ENCODE assay signal across 12 mouse cellular contexts in genomic region chr12:109747776-109748175, GRCm38 (mm10).
DNase-seq lines count a peak whose midpoint lies in the region; ATAC-seq and TF ChIP-seq lines count a peak whose summit lies in the region.
"Had no signal": no experiment of that assay in that cellular context is flagged by ENCODE, and none has a peak within 500 bp of the region (broad histone marks: within the 10 kb centered on the region; RNA-seq: fewer than 3 reads in every experiment).

No protein-coding gene starts in this region.

- H3K36me3 ChIP-seq in forebrain, embryonic 14.5 days (ENCODE audit: control insufficient read depth, insufficient read depth, low read length), result peaks cover 15% of the 10 kb centered on the region
- H3K36me3 ChIP-seq in forebrain, embryonic 12.5 days (replicated peaks), result peaks cover 14% of the 10 kb centered on the region
- H3K36me3 ChIP-seq in stomach, embryonic 14.5 days (ENCODE audit: control insufficient read depth, insufficient read depth, low read length), result no peaks in the 10 kb centered on the region; the same call in 1 of the 2 replicates
- H3K36me3 ChIP-seq in stomach, postnatal 0 days (ENCODE audit: control insufficient read depth, insufficient read depth, low read length), result no peaks in the 10 kb centered on the region

- DNase-seq in forebrain, embryonic 14.5 days (ENCODE audit: low spot score), result no peak
- DNase-seq in layer of hippocampus, adult 2 months (ENCODE audit: low spot score in 2 of 2), result no peak
- DNase-seq in layer of hippocampus, adult 9-10 months (ENCODE audit: low spot score), result no peak
- no peak for DNase-seq in stomach, postnatal 0 days (ENCODE audit: low spot score)
- no peak for DNase-seq in frontal cortex, postnatal 36 days (ENCODE audit: low spot score in 2 of 2)
- DNase-seq: adrenal gland, postnatal 14 days; kidney, postnatal 10 days; thymus, postnatal 36 days had no signal

- no peak for ATAC-seq in forebrain, embryonic 14.5 days
- no peak for ATAC-seq in forebrain, embryonic 12.5 days (ENCODE audit: low FRiP score)
- ATAC-seq in stomach, embryonic 14.5 days (ENCODE audit: insufficient number of reproducible peaks, insufficient read depth, low FRiP score, low read depth), result no peak
- no peak for ATAC-seq in stomach, postnatal 0 days (ENCODE audit: low FRiP score, low TSS enrichment)
- ATAC-seq: inflammation-experienced regulatory T-cells, adult 6 months had no signal

- TF ChIP-seq CTCF in layer of hippocampus, adult 2 months (conservative IDR thresholded peaks at IDR 0.05), result no peak
- TF ChIP-seq CTCF in stomach, postnatal 0 days (IDR thresholded peaks at IDR 0.05; ENCODE audit: low read depth), result no peak

- 87% methylated on average over 13 of the region's 13 CpGs for WGBS in forebrain, embryonic 14.5 days
- WGBS in forebrain, embryonic 12.5 days, result 80% methylated on average over 13 of the region's 13 CpGs
- WGBS in stomach, embryonic 14.5 days, result 59% methylated on average over 13 of the region's 13 CpGs
- WGBS in stomach, postnatal 0 days, result 64% methylated on average over 13 of the region's 13 CpGs

- H3K9ac ChIP-seq in forebrain, embryonic 14.5 days (ENCODE audit: low read length), result no peak overlapping the region
- no peak overlapping the region for H3K9ac ChIP-seq in forebrain, embryonic 12.5 days
- H3K9ac ChIP-seq in stomach, embryonic 14.5 days (replicated peaks; ENCODE audit: low read depth, low read length), result no peak overlapping the region
- H3K9ac ChIP-seq in stomach, postnatal 0 days (ENCODE audit: low read length), result no peak overlapping the region
- H3K9ac ChIP-seq: embryonic facial prominence, embryonic 13.5 days had no signal

- H3K4me2 ChIP-seq in forebrain, embryonic 14.5 days (ENCODE audit: low read length), result no peak overlapping the region
- no peak overlapping the region for H3K4me2 ChIP-seq in forebrain, embryonic 12.5 days
- H3K4me2 ChIP-seq in stomach, embryonic 14.5 days (replicated peaks; ENCODE audit: low read depth, low read length), result no peak overlapping the region
- no peak overlapping the region for H3K4me2 ChIP-seq in stomach, postnatal 0 days (replicated peaks; ENCODE audit: low read depth)
- H3K4me2 ChIP-seq: embryonic facial prominence, embryonic 13.5 days had no signal

- no peaks in the 10 kb centered on the region for H3K27me3 ChIP-seq in forebrain, embryonic 14.5 days (replicated peaks; ENCODE audit: control insufficient read depth, insufficient read depth, low read length)
- no peaks in the 10 kb centered on the region for H3K27me3 ChIP-seq in forebrain, embryonic 12.5 days
- H3K27me3 ChIP-seq in stomach, embryonic 14.5 days (ENCODE audit: control insufficient read depth, insufficient read depth, low read length), result no peaks in the 10 kb centered on the region
- no peaks in the 10 kb centered on the region for H3K27me3 ChIP-seq in stomach, postnatal 0 days (ENCODE audit: control insufficient read depth, insufficient read depth, low read length)

- H3K4me1 ChIP-seq in forebrain, embryonic 14.5 days (ENCODE audit: control insufficient read depth, insufficient read depth, low read length), result peaks cover 34% of the 10 kb centered on the region
- peaks cover 59% of the 10 kb centered on the region for H3K4me1 ChIP-seq in forebrain, embryonic 12.5 days
- peaks cover 49% of the 10 kb centered on the region for H3K4me1 ChIP-seq in stomach, embryonic 14.5 days (ENCODE audit: control insufficient read depth, insufficient read depth, low read length)
- H3K4me1 ChIP-seq in stomach, postnatal 0 days (replicated peaks; ENCODE audit: control insufficient read depth, insufficient read depth), result peaks cover 13% of the 10 kb centered on the region; the same call in 1 of the 2 replicates

- H3K9me3 ChIP-seq in forebrain, embryonic 14.5 days (replicated peaks; ENCODE audit: control insufficient read depth, low read length), result no peaks in the 10 kb centered on the region
- no peaks in the 10 kb centered on the region for H3K9me3 ChIP-seq in forebrain, embryonic 12.5 days
- H3K9me3 ChIP-seq in stomach, embryonic 14.5 days (ENCODE audit: control insufficient read depth, low read depth, low read length), result no peaks in the 10 kb centered on the region
- no peaks in the 10 kb centered on the region for H3K9me3 ChIP-seq in stomach, postnatal 0 days (ENCODE audit: control insufficient read depth, low read length)
- H3K9me3 ChIP-seq: embryonic facial prominence, embryonic 13.5 days had no signal

- peak overlapping the region; percentile 21; the same call in 1 of the 2 replicates for H3K27ac ChIP-seq in forebrain, embryonic 14.5 days (ENCODE audit: low read depth, low read length)
- no peak overlapping the region for H3K27ac ChIP-seq in forebrain, embryonic 12.5 days
- H3K27ac ChIP-seq in layer of hippocampus, adult 2 months, result peak overlapping the region; percentile 64; the same call in 1 of the 2 replicates
- peak overlapping the region; percentile 83 for H3K27ac ChIP-seq in stomach, embryonic 14.5 days (ENCODE audit: low read length)
- H3K27ac ChIP-seq in stomach, postnatal 0 days (replicated peaks), result no peak overlapping the region
- H3K27ac ChIP-seq: embryonic facial prominence, embryonic 13.5 days had no signal

- no peak for TF ChIP-seq EP300 in stomach, postnatal 0 days (optimal IDR thresholded peaks at IDR 0.05)

- no peak overlapping the region for H3K4me3 ChIP-seq in forebrain, embryonic 14.5 days (ENCODE audit: low read depth, low read length)
- no peak overlapping the region for H3K4me3 ChIP-seq in forebrain, embryonic 12.5 days (replicated peaks)
- H3K4me3 ChIP-seq in layer of hippocampus, adult 2 months, result no peak overlapping the region
- H3K4me3 ChIP-seq in stomach, embryonic 14.5 days (ENCODE audit: low read depth, low read length), result no peak overlapping the region
- no peak overlapping the region for H3K4me3 ChIP-seq in stomach, postnatal 0 days (ENCODE audit: low read depth, low read length)
- H3K4me3 ChIP-seq: embryonic facial prominence, embryonic 13.5 days had no signal

Comparison
In these comparisons a context has a peak if more than half of its experiments do, and no peak if none do; other contexts are left out.
1. H3K27ac ChIP-seq: peak in forebrain, embryonic 14.5 days (single experiment), layer of hippocampus, adult 2 months (single experiment) and stomach, embryonic 14.5 days (single experiment); none in forebrain, embryonic 12.5 days (single experiment) and stomach, postnatal 0 days (single experiment).